Mouse (Mus musculus) neural tube, embryonic 14.5 days (tissue): ENCODE measurements around the gene Rab11fip4. TPM values are rescaled to one million over a fixed set of nuclear protein-coding genes. Genes with fewer than 3 reads are reported as not detected.

Experiments
- ATAC-seq: fragments of 200-750 bp; cut with Nextera tagmentation; 2 replicates; pipeline ENCODE4 v1.8.0; 2017; ENCODE audit warnings: low read depth, mild to moderate bottlenecking, moderate TSS enrichment, moderate library complexity
- H3K27ac ChIP-seq: fragments of 300-500 bp; sonication (generic); 2 replicates; pipeline ENCODE4 v1.5.1; 2014; ENCODE audit warnings: low read depth, mild to moderate bottlenecking, control low read depth, low read length, moderate library complexity, mixed read lengths
- H3K27me3 ChIP-seq: fragments of 300-500 bp; sonication (generic); 2 replicates; pipeline ENCODE4 v1.6.1; 2014; ENCODE audit warnings: low read length; ENCODE audit not compliant: control insufficient read depth, insufficient read depth
- H3K36me3 ChIP-seq: fragments of 300-500 bp; sonication (generic); 2 replicates; pipeline ENCODE4 v1.6.1; 2014; ENCODE audit warnings: low read length, mixed read lengths; ENCODE audit not compliant: control insufficient read depth, insufficient read depth
- H3K4me1 ChIP-seq: fragments of 300-500 bp; sonication (generic); 2 replicates; pipeline ENCODE4 v1.6.1; 2014; ENCODE audit warnings: low read length; ENCODE audit not compliant: control insufficient read depth, insufficient read depth
- H3K4me2 ChIP-seq: fragments of 300-500 bp; sonication (generic); 2 replicates; pipeline ENCODE4 v1.6.1; 2014; ENCODE audit warnings: mild to moderate bottlenecking, low read depth, low read length, control low read depth
- H3K4me3 ChIP-seq: fragments of 300-500 bp; sonication (generic); 2 replicates; pipeline ENCODE4 v1.5.1; 2014; ENCODE audit warnings: low read depth, low read length, control low read depth, mixed read lengths
- H3K9ac ChIP-seq: fragments of 300-500 bp; sonication (generic); replicated peaks from 2 replicates; pipeline ENCODE4 v1.6.1; 2014; ENCODE audit warnings: low read depth, mild to moderate bottlenecking, control low read depth, low read length, mixed read lengths
- H3K9me3 ChIP-seq: fragments of 300-500 bp; sonication (generic); 2 replicates; pipeline ENCODE4 v1.6.1; 2016; ENCODE audit warnings: low read length; ENCODE audit not compliant: control insufficient read depth
- WGBS: fragments of 180-500 bp; shearing (Covaris S2); extraction: QIAGEN DNeasy Blood & Tissue Kit; methylation state at CpG from one replicate; pipeline ENCODE4 v1.1.7; 2014; 5-methylcytosine and 5-hydroxymethylcytosine counted together
- polyA plus RNA-seq: library from polyadenylated mRNA; unstranded; fragments of >200 nt; fragmentation: Nextera tagmentation; extraction: Ambion mirVana; gene quantifications from 2 replicates; pipeline ENCODE4 v1.2.1, GENCODE M21; 2014

Gene Rab11fip4
- polyA plus RNA-seq, 1 experiment from 2014 or later = 23.1 TPM

- Histone ChIP-seq H3K27me3 (no peaks in the 10 kb centered on the region), H3K9me3 (no peaks in the 10 kb centered on the region), H3K27ac (no peak overlapping the region), H3K36me3 (no peaks in the 10 kb centered on the region; the same call in 1 of the 2 replicates), H3K4me2 (no peak overlapping the region), H3K4me3 (no peak overlapping the region), H3K9ac (no peak overlapping the region), H3K4me1 (0 out of 2 replicates have a peak, but pooled peaks cover 2% of the 10 kb centered on the region)
- no peak for ATAC-seq
- 77% methylated on average over 3 of the region's 3 CpGs for WGBS
These were observed 37.7 kb downstream of the Rab11fip4 start for GRCm38 (mm10) chr11:79628716-79629115.

GRCm38 (mm10) chr11:79629752-79630374, 38.9 kb downstream of the Rab11fip4 start:
- Histone ChIP-seq H3K27ac (no peak overlapping the region), H3K4me2 (no peak overlapping the region), H3K9ac (no peak overlapping the region), H3K9me3 (no peaks in the 10 kb centered on the region), H3K4me3 (no peak overlapping the region), H3K27me3 (no peaks in the 10 kb centered on the region), H3K4me1 (0 out of 2 replicates have a peak, but pooled peaks cover 2% of the 10 kb centered on the region), H3K36me3 (no peaks in the 10 kb centered on the region; the same call in 1 of the 2 replicates)
- WGBS = 82% methylated on average over 7 of the region's 7 CpGs
- no peak for ATAC-seq

GRCm38 (mm10) chr11:79630521-79630920, 39.5 kb downstream of the Rab11fip4 start:
- no peak for ATAC-seq
- WGBS = 40% methylated on average over 6 of the region's 6 CpGs
- Histone ChIP-seq H3K27ac (no peak overlapping the region), H3K27me3 (no peaks in the 10 kb centered on the region), H3K36me3 (no peaks in the 10 kb centered on the region; the same call in 1 of the 2 replicates), H3K4me1 (no peaks in the 10 kb centered on the region), H3K4me2 (no peak overlapping the region), H3K9me3 (no peaks in the 10 kb centered on the region), H3K4me3 (no peak overlapping the region), H3K9ac (no peak overlapping the region)

- Histone ChIP-seq H3K36me3 (no peaks in the 10 kb centered on the region; the same call in 1 of the 2 replicates), H3K4me3 (no peak overlapping the region), H3K4me2 (no peak overlapping the region), H3K27me3 (no peaks in the 10 kb centered on the region), H3K4me1 (no peaks in the 10 kb centered on the region), H3K9ac (no peak overlapping the region), H3K9me3 (no peaks in the 10 kb centered on the region), H3K27ac (no peak overlapping the region)
- 83% methylated on average over 8 of the region's 8 CpGs for WGBS
- no peak for ATAC-seq
These were observed 42.4 kb downstream of the Rab11fip4 start for GRCm38 (mm10) chr11:79633366-79633765.

GRCm38 (mm10) chr11:79635661-79636449, 44.8 kb downstream of the Rab11fip4 start:
- WGBS = 83% methylated on average over 6 of the region's 6 CpGs
- H3K4me3 ChIP-seq = no peak overlapping the region

GRCm38 (mm10) chr11:79636481-79636880, 45.5 kb downstream of the Rab11fip4 start:
- ATAC-seq = no peak
- no peaks in the 10 kb centered on the region for H3K9me3 ChIP-seq
- no peak overlapping the region for H3K27ac ChIP-seq
- no peak overlapping the region for H3K4me2 ChIP-seq
- H3K27me3 ChIP-seq = no peaks in the 10 kb centered on the region
- no peak overlapping the region for H3K4me3 ChIP-seq
- no peak overlapping the region for H3K9ac ChIP-seq
- 68% methylated on average over 1 of the region's 1 CpGs for WGBS
- no peaks in the 10 kb centered on the region for H3K36me3 ChIP-seq
- H3K4me1 ChIP-seq = no peaks in the 10 kb centered on the region

More at GRCm38 (mm10) chr11:79635661-79636449, 44.8 kb downstream of the Rab11fip4 start:
- ATAC-seq = no peak
- H3K9me3 ChIP-seq = no peaks in the 10 kb centered on the region
- H3K27ac ChIP-seq = no peak overlapping the region
- no peak overlapping the region for H3K9ac ChIP-seq
- no peak overlapping the region for H3K4me2 ChIP-seq
- H3K4me1 ChIP-seq = no peaks in the 10 kb centered on the region
- H3K27me3 ChIP-seq = no peaks in the 10 kb centered on the region
- H3K36me3 ChIP-seq = no peaks in the 10 kb centered on the region

GRCm38 (mm10) chr11:79638691-79639090, 47.7 kb downstream of the Rab11fip4 start:
- Histone ChIP-seq H3K27me3 (no peaks in the 10 kb centered on the region), H3K4me3 (no peak overlapping the region), H3K36me3 (no peaks in the 10 kb centered on the region), H3K9me3 (no peaks in the 10 kb centered on the region), H3K4me2 (no peak overlapping the region), H3K27ac (no peak overlapping the region), H3K4me1 (peaks cover 3% of the 10 kb centered on the region; the same call in 1 of the 2 replicates), H3K9ac (no peak overlapping the region)
- WGBS = 42% methylated on average over 5 of the region's 5 CpGs
- no peak for ATAC-seq

- H3K9ac ChIP-seq = no peak overlapping the region
- no peaks in the 10 kb centered on the region for H3K36me3 ChIP-seq
- 47% methylated on average over 8 of the region's 8 CpGs for WGBS
- no peaks in the 10 kb centered on the region for H3K27me3 ChIP-seq
- no peaks in the 10 kb centered on the region for H3K9me3 ChIP-seq
- no peak overlapping the region for H3K27ac ChIP-seq
- H3K4me3 ChIP-seq = no peak overlapping the region
- H3K4me1 ChIP-seq = peaks cover 15% of the 10 kb centered on the region
- no peak overlapping the region for H3K4me2 ChIP-seq
- no peak for ATAC-seq
These were observed 50.1 kb downstream of the Rab11fip4 start for GRCm38 (mm10) chr11:79640940-79641733.
